Comparison of ENCODE assay signal across 8 mouse cellular contexts in the genomic region with DNA sequence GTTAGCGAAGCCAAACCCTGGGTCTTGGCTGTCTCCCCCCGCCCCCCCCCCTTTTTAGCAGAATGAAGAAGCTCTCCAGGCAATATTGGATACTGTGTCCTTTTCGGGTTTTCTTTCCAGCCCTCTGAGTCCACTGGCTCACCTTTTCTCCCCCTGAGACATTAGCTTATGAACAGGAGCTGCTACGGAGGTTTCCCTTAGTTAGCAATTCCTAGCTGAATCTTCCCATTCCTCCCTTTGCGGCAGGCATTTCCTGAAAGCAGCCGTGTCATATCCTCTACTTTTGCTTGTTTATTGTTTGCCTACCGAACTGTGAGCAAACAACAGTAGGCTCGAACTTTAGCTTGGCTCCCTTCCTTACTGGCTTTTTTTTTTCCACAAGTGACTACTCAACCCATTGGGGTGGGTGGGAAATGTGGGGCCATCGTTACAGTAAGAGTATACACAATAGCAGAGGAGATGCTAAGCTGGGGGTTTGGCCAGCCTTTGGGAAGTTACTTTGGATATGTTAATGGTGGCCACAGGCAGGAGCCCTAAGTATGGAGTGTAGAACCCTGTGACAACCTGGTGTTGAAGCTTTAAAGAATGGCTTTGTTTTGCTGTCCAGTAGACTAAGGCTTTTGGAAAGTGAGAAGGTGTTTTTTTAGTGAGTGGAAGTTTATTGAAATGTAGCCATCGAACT. TPM values are rescaled to one million over a fixed set of nuclear protein-coding genes. Genes with fewer than 3 reads are reported as not detected.
DNase-seq lines count a peak whose midpoint lies in the region; ATAC-seq and TF ChIP-seq lines count a peak whose summit lies in the region.

No protein-coding gene starts in this region.

- TF ChIP-seq CTCF in embryonic fibroblast, embryonic 13.5 days (IDR thresholded peaks at IDR 0.05; ENCODE audit: borderline replicate concordance, insufficient read depth, low read length), result no peak
- no peak for TF ChIP-seq CTCF in kidney, postnatal 0 days (IDR thresholded peaks at IDR 0.05; ENCODE audit: low read depth)

- no peaks in the 10 kb centered on the region for H3K36me3 ChIP-seq in lung, embryonic 15.5 days
- H3K36me3 ChIP-seq in kidney, postnatal 0 days (ENCODE audit: insufficient read depth, low read length), result no peaks in the 10 kb centered on the region
- H3K36me3 ChIP-seq in neural tube, embryonic 15.5 days, result no peaks in the 10 kb centered on the region

- DNase-seq in lung, postnatal 4 days, result no peak
- peak; percentile 40 for DNase-seq in kidney, postnatal 0 days (ENCODE audit: low spot score)
- no peak for DNase-seq in cerebellum, postnatal 4 days (ENCODE audit: low spot score in 2 of 2)
- no peak for DNase-seq in gastrocnemius, adult 18-20 months (ENCODE audit: low spot score)
- DNase-seq in lung, postnatal 36 days, result no peak

- H3K9ac ChIP-seq in lung, embryonic 15.5 days, result peak overlapping the region; percentile 86
- peak overlapping the region; percentile 85 for H3K9ac ChIP-seq in kidney, postnatal 0 days (ENCODE audit: low read depth, low read length)
- peak overlapping the region; percentile 90 for H3K9ac ChIP-seq in neural tube, embryonic 15.5 days (replicated peaks)

- peak overlapping the region; percentile 80 for H3K4me2 ChIP-seq in lung, embryonic 15.5 days
- H3K4me2 ChIP-seq in kidney, postnatal 0 days (ENCODE audit: low read length), result peak overlapping the region; percentile 74
- peak overlapping the region; percentile 86 for H3K4me2 ChIP-seq in neural tube, embryonic 15.5 days

- H3K9me3 ChIP-seq in lung, embryonic 15.5 days, result no peaks in the 10 kb centered on the region
- no peaks in the 10 kb centered on the region for H3K9me3 ChIP-seq in kidney, postnatal 0 days (replicated peaks; ENCODE audit: low read length)
- no peaks in the 10 kb centered on the region for H3K9me3 ChIP-seq in neural tube, embryonic 15.5 days (replicated peaks)

- H3K27me3 ChIP-seq in lung, embryonic 15.5 days, result no peaks in the 10 kb centered on the region
- no peaks in the 10 kb centered on the region for H3K27me3 ChIP-seq in kidney, postnatal 0 days (ENCODE audit: insufficient read depth, low read length)
- no peaks in the 10 kb centered on the region for H3K27me3 ChIP-seq in neural tube, embryonic 15.5 days (replicated peaks)

- no peak for TF ChIP-seq POLR2A in embryonic fibroblast, embryonic 13.5 days (IDR thresholded peaks at IDR 0.05; ENCODE audit: low read depth, low read length)

- H3K4me1 ChIP-seq in lung, embryonic 15.5 days, result peaks cover 25% of the 10 kb centered on the region
- H3K4me1 ChIP-seq in embryonic fibroblast, embryonic 13.5 days (ENCODE audit: control insufficient read depth, insufficient read depth, low read length), result peaks cover 5% of the 10 kb centered on the region
- H3K4me1 ChIP-seq in kidney, postnatal 0 days (replicated peaks; ENCODE audit: insufficient read depth, low read length), result no peaks in the 10 kb centered on the region
- H3K4me1 ChIP-seq in neural tube, embryonic 15.5 days, result peaks cover 35% of the 10 kb centered on the region

- H3K4me3 ChIP-seq in lung, embryonic 15.5 days, result peak overlapping the region; percentile 80
- H3K4me3 ChIP-seq in embryonic fibroblast, embryonic 13.5 days (ENCODE audit: insufficient read depth, low read length), result peak overlapping the region; percentile 71
- H3K4me3 ChIP-seq in kidney, postnatal 0 days (replicated peaks; ENCODE audit: low read depth, low read length), result peak overlapping the region; percentile 64
- peak overlapping the region; percentile 79 for H3K4me3 ChIP-seq in neural tube, embryonic 15.5 days (replicated peaks)

- no peak for ATAC-seq in lung, embryonic 15.5 days (ENCODE audit: borderline replicate concordance, extremely low read depth, low FRiP score, low TSS enrichment)
- no peak for ATAC-seq in kidney, postnatal 0 days (replicated peaks; ENCODE audit: low FRiP score, low read depth)
- ATAC-seq in neural tube, embryonic 15.5 days (ENCODE audit: low FRiP score), result no peak

- H3K27ac ChIP-seq in lung, embryonic 15.5 days, result peak overlapping the region; percentile 90; the same call in 1 of the 2 replicates
- H3K27ac ChIP-seq in embryonic fibroblast, embryonic 13.5 days (ENCODE audit: insufficient read depth, low read length), result 0 out of 2 replicates have a peak overlapping the region, but pooled peaks have one; percentile 20
- H3K27ac ChIP-seq in kidney, postnatal 0 days, result no peak overlapping the region
- peak overlapping the region; percentile 94; the same call in 1 of the 2 replicates for H3K27ac ChIP-seq in neural tube, embryonic 15.5 days (replicated peaks)

- 5% methylated on average over 10 of the region's 10 CpGs for WGBS in lung, embryonic 15.5 days
- WGBS in kidney, postnatal 0 days, result 3% methylated on average over 10 of the region's 10 CpGs
- WGBS in neural tube, embryonic 15.5 days, result 2% methylated on average over 10 of the region's 10 CpGs

RNA-seq across cellular contexts. Expression of a gene that starts 1.7 kb away (rescaled TPM):
- polyA plus RNA-seq in lung, embryonic 15.5 days (2015; fragmentation: Nextera tagmentation; extraction: Ambion mirVana), result 92.2 and 99.2 TPM in 2 replicates
- 49.5 and 55.5 TPM in 2 replicates for polyA plus RNA-seq in embryonic fibroblast, embryonic 13.5 days (2011; ENCODE audit: insufficient read length, low read depth, missing spikeins)
- 53.5 and 62.5 TPM in 2 replicates for polyA plus RNA-seq in kidney, postnatal 0 days (2015; fragmentation: Nextera tagmentation; extraction: Ambion mirVana)
- polyA plus RNA-seq in neural tube, embryonic 15.5 days (2015; fragmentation: Nextera tagmentation; extraction: Ambion mirVana), result 192 and 212 TPM in 2 replicates
- total RNA-seq in gastrocnemius, adult 18-20 months (2021), result 1 to 10 TPM in 1 of 2 experiments, under 1 TPM in 1; 0.94 to 1.5 TPM

RNA-seq across cellular contexts. Expression of a gene that starts 1.8 kb away (rescaled TPM):
- polyA plus RNA-seq in lung, embryonic 15.5 days (2015; fragmentation: Nextera tagmentation; extraction: Ambion mirVana), result 10.5 and 13.4 TPM in 2 replicates
- 19.9 and 20.5 TPM in 2 replicates for polyA plus RNA-seq in embryonic fibroblast, embryonic 13.5 days (2011; ENCODE audit: insufficient read length, low read depth, missing spikeins)
- 9.6 and 10.4 TPM in 2 replicates for polyA plus RNA-seq in kidney, postnatal 0 days (2015; fragmentation: Nextera tagmentation; extraction: Ambion mirVana)
- polyA plus RNA-seq in neural tube, embryonic 15.5 days (2015; fragmentation: Nextera tagmentation; extraction: Ambion mirVana), result 8.4 and 9.5 TPM in 2 replicates
- 1 to 10 TPM; 1.4 to 1.6 TPM for total RNA-seq in gastrocnemius, adult 18-20 months (2021)
